Mouse (Mus musculus) lung, postnatal 0 days (tissue): Measurements from ENCODE around the gene Nrg4.

Source experiments
- CTCF ChIP-seq: IDR thresholded peaks from 2 replicates; pipeline ENCODE4 v1.5.1; 2016; ENCODE audit warnings: antibody characterized with exemption, mild to moderate bottlenecking
- EP300 ChIP-seq: IDR thresholded peaks from 2 replicates; pipeline ENCODE4 v1.6.1; 2016; ENCODE audit warnings: antibody characterized with exemption, mild to moderate bottlenecking, control low read depth

DNA sequence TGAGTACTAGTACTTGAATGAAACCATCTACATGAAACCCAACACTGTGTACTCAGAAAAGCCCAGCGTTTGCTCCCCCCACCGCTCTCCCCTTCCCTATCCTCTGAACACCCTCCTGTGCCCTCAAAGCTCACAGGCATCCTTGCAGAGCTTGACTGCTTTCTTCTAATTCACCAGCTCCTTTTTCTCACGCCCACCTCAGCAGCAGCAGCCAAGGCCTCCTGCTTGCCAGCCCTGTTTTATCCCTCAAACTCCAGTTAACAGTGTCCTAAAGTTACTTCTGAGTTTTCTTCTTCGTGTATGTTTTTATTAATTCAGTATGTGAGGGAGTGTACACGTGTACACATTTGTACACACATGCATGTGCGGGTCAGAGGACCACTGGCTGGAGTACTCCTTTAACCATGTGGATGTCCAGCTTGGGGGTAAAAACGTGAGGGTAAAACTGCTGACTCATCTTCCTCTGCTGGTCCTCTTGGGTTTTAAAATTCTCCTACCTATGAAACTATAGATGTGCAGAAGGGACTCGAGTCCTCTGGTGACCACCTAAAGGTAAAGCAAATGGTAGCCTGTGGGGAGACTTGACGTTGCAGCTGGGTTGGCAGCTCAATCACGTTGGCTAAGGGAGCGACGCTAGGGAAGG is 12.9 kb downstream of the Nrg4 start:
- no peak for TF ChIP-seq CTCF
- no peak for TF ChIP-seq EP300
